Mouse (Mus musculus): ENCODE data around the gene Pglyrp2. TPM values are rescaled to one million over a fixed set of nuclear protein-coding genes. Genes with fewer than 3 reads are reported as not detected.

Gene Pglyrp2
- polyA plus RNA-seq, 1 experiment from 2014 or later = 0.08 TPM

DNA sequence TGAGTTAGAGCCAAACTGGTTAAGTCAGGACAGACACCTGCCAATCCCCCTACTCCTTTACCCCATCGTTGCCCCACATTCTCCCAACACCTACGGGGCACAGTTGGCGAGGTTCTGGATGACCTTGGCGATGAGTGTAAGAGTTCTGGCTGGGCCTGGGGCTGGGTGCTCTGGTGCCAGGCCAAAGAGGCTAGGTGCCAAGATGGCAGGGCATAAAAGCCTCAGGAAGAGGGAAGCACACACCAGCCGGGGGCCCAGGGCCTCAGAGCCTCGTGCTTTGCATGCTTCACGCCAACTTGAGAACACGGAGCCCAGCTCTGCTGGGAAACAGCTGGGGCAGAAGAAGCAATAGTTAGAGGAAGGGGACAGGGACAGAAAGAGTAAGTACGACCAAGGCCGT, 30.0 kb downstream of the Pglyrp2 start:
- 88% methylated on average over 10 of the region's 10 CpGs for WGBS
- Histone ChIP-seq H3K9me3 (replicated peaks) (no peaks in the 10 kb centered on the region), H3K36me3 (no peaks in the 10 kb centered on the region), H3K9ac (no peak overlapping the region), H3K4me2 (replicated peaks) (no peak overlapping the region), H3K4me3 (no peak overlapping the region), H3K27me3 (peaks cover 86% of the 10 kb centered on the region), H3K27ac (no peak overlapping the region), H3K4me1 (peaks cover 7% of the 10 kb centered on the region)
- no peak for ATAC-seq (ENCODE audit: low FRiP score)

DNA sequence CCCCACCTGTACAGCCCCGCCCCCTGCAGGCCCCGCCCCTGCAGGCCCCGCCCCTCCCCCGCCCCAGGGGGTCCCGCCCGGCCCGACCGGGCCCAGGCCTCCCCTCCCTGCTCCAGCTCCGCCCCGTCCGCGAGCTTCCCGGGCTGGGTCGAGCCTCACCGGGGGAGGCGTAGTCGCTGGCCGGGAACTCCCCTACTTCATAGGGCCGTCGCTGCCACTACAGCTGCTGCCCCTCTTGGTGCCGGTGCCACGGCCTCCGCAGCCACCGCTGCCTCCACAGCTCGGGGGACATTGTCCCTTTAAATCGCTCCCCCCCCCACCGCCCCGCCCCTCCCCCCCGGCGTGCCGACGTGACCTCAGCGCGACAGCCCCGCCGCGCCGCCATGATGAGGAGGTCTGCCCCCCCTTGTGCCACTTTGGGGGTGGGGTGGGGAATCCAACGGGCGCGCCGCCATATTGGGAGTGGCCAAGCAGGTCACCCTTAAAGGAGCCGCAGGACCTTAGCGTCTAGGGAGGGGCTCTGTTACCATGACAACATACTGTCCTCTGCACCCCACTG, 34.8 kb downstream of the Pglyrp2 start, which contains the start of gene Wiz:
TSS of gene Wiz (minus strand) at position 339 of the 559 bp plus-strand sequence.
- Histone ChIP-seq H3K4me2 (replicated peaks) (peak within 1 kb of the TSS; percentile 93), H3K4me1 (peaks cover 15% of the 10 kb centered on the region), H3K27me3 (peaks cover 39% of the 10 kb centered on the region), H3K36me3 (peaks cover 14% of the 10 kb centered on the region), H3K27ac (peak within 1 kb of the TSS; percentile 83), H3K9ac (peak within 1 kb of the TSS; percentile 87), H3K4me3 (peak within 1 kb of the TSS; percentile 79), H3K9me3 (replicated peaks) (no peaks in the 10 kb centered on the region)
- WGBS = 2% methylated on average over 38 of the region's 44 CpGs
- ATAC-seq (ENCODE audit: low FRiP score) = peak; percentile 87

GRCm38 (mm10) chr17:32388370-32389100, 35.4 kb downstream of the Pglyrp2 start:
- H3K27me3 ChIP-seq = peaks cover 32% of the 10 kb centered on the region
- under 1% methylated on average over 39 of the region's 39 CpGs for WGBS
- peak; percentile 74 for ATAC-seq (ENCODE audit: low FRiP score)
- H3K4me2 ChIP-seq (replicated peaks) = peak overlapping the region; percentile 93
- peaks cover 15% of the 10 kb centered on the region for H3K4me1 ChIP-seq
- peak overlapping the region; percentile 87 for H3K9ac ChIP-seq
- H3K4me3 ChIP-seq = peak overlapping the region; percentile 79
- H3K9me3 ChIP-seq (replicated peaks) = no peaks in the 10 kb centered on the region
- H3K27ac ChIP-seq = peak overlapping the region; percentile 83
- peaks cover 20% of the 10 kb centered on the region for H3K36me3 ChIP-seq

DNA sequence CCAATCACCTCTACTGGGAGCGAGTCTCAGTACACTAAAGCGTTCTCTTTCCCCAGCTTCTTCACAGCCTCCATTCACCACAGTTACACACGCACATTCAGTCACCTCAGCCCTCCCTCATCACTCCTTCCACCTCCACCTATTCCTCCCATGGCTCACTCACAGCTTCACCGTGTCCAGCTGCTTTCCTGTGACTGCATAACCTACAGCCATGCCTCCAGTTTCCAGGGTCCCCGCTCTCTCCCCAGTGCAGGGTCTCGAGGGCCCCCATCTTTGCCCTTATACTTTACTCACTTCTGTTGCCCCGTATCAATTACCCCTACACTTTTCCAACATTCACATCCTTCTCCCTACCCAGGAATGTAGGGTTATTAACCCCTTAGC, 36.0 kb downstream of the Pglyrp2 start:
- no peaks in the 10 kb centered on the region for H3K9me3 ChIP-seq (replicated peaks)
- ATAC-seq (ENCODE audit: low FRiP score) = no peak
- 34% methylated on average over 7 of the region's 7 CpGs for WGBS

DNA sequence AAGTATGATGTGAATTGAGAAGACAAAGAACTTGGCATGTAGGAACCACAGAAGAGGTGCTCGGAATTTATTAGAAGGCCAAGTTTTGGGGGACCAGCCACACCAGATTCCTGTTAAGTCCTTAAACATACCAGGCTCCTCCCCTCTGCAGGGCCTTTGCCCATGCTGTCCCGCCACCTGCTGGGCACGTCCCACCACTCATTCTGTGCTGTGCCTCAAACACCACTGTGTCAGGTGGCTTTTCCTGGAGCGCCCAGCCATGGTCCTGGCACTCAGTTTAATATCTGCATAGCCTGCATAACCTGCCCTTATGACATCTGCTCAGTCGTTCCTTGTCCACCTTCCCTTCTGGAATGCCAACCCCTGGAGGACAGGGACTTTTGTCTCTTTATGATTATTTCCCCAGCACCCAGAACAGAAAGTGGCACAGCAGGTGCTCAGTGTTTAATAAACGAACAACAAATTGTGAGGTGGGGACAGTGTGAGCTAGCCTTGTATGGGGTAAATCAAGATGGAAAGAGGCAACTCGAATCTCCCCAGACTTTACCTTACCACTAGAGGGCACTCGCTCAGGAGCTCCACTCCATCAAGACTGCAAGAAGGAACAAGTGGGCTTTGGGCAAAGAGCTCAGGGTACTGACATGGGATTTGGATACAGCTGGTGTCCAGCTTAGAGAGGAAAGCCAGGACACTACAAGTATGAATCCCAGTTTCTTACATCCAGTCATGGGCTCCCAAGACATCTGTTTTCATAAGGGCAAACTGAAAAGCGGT, 37.1 kb downstream of the Pglyrp2 start:
- peaks cover 33% of the 10 kb centered on the region for H3K36me3 ChIP-seq
- H3K4me1 ChIP-seq = peaks cover 11% of the 10 kb centered on the region

More for the DNA sequence above, 36.0 kb downstream of the Pglyrp2 start:
- Histone ChIP-seq H3K4me2 (replicated peaks) (peak overlapping the region; percentile 93), H3K4me1 (peaks cover 15% of the 10 kb centered on the region), H3K27ac (no peak overlapping the region), H3K36me3 (peaks cover 26% of the 10 kb centered on the region), H3K4me3 (peak overlapping the region; percentile 79), H3K9ac (peak overlapping the region; percentile 87), H3K27me3 (peaks cover 27% of the 10 kb centered on the region)

GRCm38 (mm10) chr17:32383661-32384060, 40.3 kb downstream of the Pglyrp2 start:
- Histone ChIP-seq H3K9me3 (replicated peaks) (no peaks in the 10 kb centered on the region), H3K4me2 (replicated peaks) (no peak overlapping the region), H3K4me1 (peaks cover 11% of the 10 kb centered on the region), H3K4me3 (no peak overlapping the region), H3K9ac (no peak overlapping the region), H3K27me3 (no peaks in the 10 kb centered on the region), H3K27ac (no peak overlapping the region), H3K36me3 (peaks cover 51% of the 10 kb centered on the region)
- WGBS = 91% methylated on average over 5 of the region's 5 CpGs
- no peak for ATAC-seq (ENCODE audit: low FRiP score)

More for the DNA sequence above, 37.1 kb downstream of the Pglyrp2 start:
- no peak overlapping the region for H3K9ac ChIP-seq
- no peak overlapping the region for H3K4me2 ChIP-seq (replicated peaks)
- ATAC-seq (ENCODE audit: low FRiP score) = no peak
- 81% methylated on average over 9 of the region's 9 CpGs for WGBS
- no peaks in the 10 kb centered on the region for H3K9me3 ChIP-seq (replicated peaks)
- H3K27me3 ChIP-seq = peaks cover 15% of the 10 kb centered on the region
- H3K4me3 ChIP-seq = no peak overlapping the region
- no peak overlapping the region for H3K27ac ChIP-seq

DNA sequence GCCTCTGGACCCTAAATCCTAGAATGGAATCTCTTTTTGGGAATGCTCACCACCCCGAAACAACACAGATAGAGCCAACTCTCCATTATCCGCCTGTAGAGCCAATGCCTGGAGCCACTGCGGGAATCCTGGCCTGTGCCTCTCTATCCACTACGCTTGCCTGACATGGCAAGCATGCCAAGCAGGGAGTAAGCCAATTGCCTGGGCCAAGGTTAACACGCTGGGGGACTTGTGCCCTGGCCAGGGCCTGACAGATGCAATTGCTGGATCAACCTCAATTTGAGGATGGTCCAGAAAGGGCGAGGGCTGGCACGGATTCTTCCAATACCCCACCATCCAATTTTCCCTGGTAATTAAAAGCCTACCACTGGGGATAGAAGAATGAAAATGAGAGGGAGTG, 41.4 kb downstream of the Pglyrp2 start:
- Histone ChIP-seq H3K4me1 (peaks cover under 1% of the 10 kb centered on the region; the same call in 1 of the 2 replicates), H3K4me2 (replicated peaks) (no peak overlapping the region), H3K4me3 (no peak overlapping the region), H3K9me3 (replicated peaks) (no peaks in the 10 kb centered on the region), H3K27ac (no peak overlapping the region), H3K36me3 (peaks cover 60% of the 10 kb centered on the region), H3K9ac (no peak overlapping the region), H3K27me3 (no peaks in the 10 kb centered on the region)
- no peak for ATAC-seq (ENCODE audit: low FRiP score)
- WGBS = 89% methylated on average over 7 of the region's 7 CpGs

GRCm38 (mm10) chr17:32378786-32379185, 45.2 kb downstream of the Pglyrp2 start:
- no peak overlapping the region for H3K4me2 ChIP-seq (replicated peaks)
- no peaks in the 10 kb centered on the region for H3K27me3 ChIP-seq
- ATAC-seq (ENCODE audit: low FRiP score) = no peak
- peaks cover 54% of the 10 kb centered on the region for H3K36me3 ChIP-seq
- 75% methylated on average over 2 of the region's 2 CpGs for WGBS
- H3K27ac ChIP-seq = no peak overlapping the region
- no peaks in the 10 kb centered on the region for H3K4me1 ChIP-seq
- no peaks in the 10 kb centered on the region for H3K9me3 ChIP-seq (replicated peaks)
- H3K4me3 ChIP-seq = no peak overlapping the region
- no peak overlapping the region for H3K9ac ChIP-seq

DNA sequence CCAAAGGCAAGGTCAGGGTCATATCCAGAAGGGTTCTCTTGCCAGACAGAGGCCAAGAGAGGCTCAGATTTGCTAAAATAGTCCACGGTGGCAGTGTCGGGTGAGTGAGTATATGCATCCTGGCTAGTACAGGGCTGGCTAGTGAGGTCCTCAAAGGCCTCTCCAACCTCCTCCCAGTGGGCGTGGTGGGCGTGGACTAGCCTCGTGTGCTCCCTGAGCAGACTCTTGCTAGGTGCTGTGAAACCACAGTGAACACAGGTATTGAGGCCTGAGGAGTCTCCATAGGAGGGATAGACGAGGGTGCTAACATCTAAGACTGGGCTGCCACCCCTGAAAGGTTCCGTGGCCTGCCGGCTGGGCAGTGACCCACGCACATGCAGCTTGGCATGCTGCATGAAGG, 46.8 kb downstream of the Pglyrp2 start:
- H3K4me1 ChIP-seq = no peaks in the 10 kb centered on the region
- H3K4me3 ChIP-seq = no peak overlapping the region
- H3K4me2 ChIP-seq (replicated peaks) = no peak overlapping the region
- H3K9ac ChIP-seq = no peak overlapping the region
- no peaks in the 10 kb centered on the region for H3K27me3 ChIP-seq
- no peak overlapping the region for H3K27ac ChIP-seq
- peaks cover 38% of the 10 kb centered on the region for H3K36me3 ChIP-seq
- no peaks in the 10 kb centered on the region for H3K9me3 ChIP-seq (replicated peaks)
- 83% methylated on average over 9 of the region's 9 CpGs for WGBS
- ATAC-seq (ENCODE audit: low FRiP score) = no peak

DNA sequence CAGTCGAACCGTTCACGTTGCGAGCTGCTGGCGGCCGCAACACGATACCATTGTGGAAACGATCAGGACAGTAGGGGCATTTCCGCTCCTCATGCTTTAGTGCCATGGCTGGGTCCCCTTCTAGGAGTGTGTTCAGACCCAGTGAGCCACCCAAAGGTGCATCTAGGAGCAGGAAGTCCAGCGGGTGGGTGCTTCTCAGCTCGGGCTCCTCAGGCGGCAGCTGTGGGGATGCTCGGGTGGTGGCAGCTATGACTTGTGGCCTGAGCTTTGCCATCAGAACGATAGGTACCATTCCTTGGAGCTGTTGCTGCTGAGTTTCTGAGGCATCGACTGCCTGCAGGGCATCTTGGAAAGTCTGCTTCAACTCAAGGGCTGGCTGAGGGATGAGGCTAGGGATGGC, 47.5 kb downstream of the Pglyrp2 start:
- Histone ChIP-seq H3K9ac (no peak overlapping the region), H3K27me3 (no peaks in the 10 kb centered on the region), H3K4me3 (no peak overlapping the region), H3K4me1 (no peaks in the 10 kb centered on the region), H3K36me3 (peaks cover 38% of the 10 kb centered on the region), H3K27ac (no peak overlapping the region), H3K4me2 (replicated peaks) (no peak overlapping the region), H3K9me3 (replicated peaks) (no peaks in the 10 kb centered on the region)
- 88% methylated on average over 15 of the region's 15 CpGs for WGBS
- ATAC-seq (ENCODE audit: low FRiP score) = no peak

- H3K4me2 ChIP-seq (replicated peaks) = peak overlapping the region; percentile 43
- 19% methylated on average over 11 of the region's 17 CpGs for WGBS
- ATAC-seq (ENCODE audit: low FRiP score) = no peak
Observed at GRCm38 (mm10) chr17:32368991-32369578, 54.9 kb downstream of the Pglyrp2 start.

GRCm38 (mm10) chr17:32367706-32368105, 56.3 kb downstream of the Pglyrp2 start:
- H3K27me3 ChIP-seq = no peaks in the 10 kb centered on the region
- H3K27ac ChIP-seq = no peak overlapping the region
- no peaks in the 10 kb centered on the region for H3K9me3 ChIP-seq (replicated peaks)
- 94% methylated on average over 11 of the region's 11 CpGs for WGBS
- ATAC-seq (ENCODE audit: low FRiP score) = no peak
- H3K36me3 ChIP-seq = no peaks in the 10 kb centered on the region
- no peak overlapping the region for H3K4me3 ChIP-seq
- no peak overlapping the region for H3K9ac ChIP-seq
- H3K4me2 ChIP-seq (replicated peaks) = no peak overlapping the region
- peaks cover 17% of the 10 kb centered on the region for H3K4me1 ChIP-seq

More at GRCm38 (mm10) chr17:32368991-32369578, 54.9 kb downstream of the Pglyrp2 start:
- Histone ChIP-seq H3K4me3 (peak overlapping the region; percentile 12; the same call in 1 of the 2 replicates), H3K4me1 (peaks cover 10% of the 10 kb centered on the region), H3K27me3 (no peaks in the 10 kb centered on the region), H3K9ac (no peak overlapping the region), H3K36me3 (no peaks in the 10 kb centered on the region), H3K27ac (no peak overlapping the region), H3K9me3 (replicated peaks) (no peaks in the 10 kb centered on the region)
